Mouse (Mus musculus): Measurements from ENCODE around the gene Msrb3. TPM values are rescaled to one million over a fixed set of nuclear protein-coding genes. Genes with fewer than 3 reads are reported as not detected.

Gene Msrb3
- polyA plus RNA-seq, 1 experiment from 2014 or later, result 6.4 TPM

DNA sequence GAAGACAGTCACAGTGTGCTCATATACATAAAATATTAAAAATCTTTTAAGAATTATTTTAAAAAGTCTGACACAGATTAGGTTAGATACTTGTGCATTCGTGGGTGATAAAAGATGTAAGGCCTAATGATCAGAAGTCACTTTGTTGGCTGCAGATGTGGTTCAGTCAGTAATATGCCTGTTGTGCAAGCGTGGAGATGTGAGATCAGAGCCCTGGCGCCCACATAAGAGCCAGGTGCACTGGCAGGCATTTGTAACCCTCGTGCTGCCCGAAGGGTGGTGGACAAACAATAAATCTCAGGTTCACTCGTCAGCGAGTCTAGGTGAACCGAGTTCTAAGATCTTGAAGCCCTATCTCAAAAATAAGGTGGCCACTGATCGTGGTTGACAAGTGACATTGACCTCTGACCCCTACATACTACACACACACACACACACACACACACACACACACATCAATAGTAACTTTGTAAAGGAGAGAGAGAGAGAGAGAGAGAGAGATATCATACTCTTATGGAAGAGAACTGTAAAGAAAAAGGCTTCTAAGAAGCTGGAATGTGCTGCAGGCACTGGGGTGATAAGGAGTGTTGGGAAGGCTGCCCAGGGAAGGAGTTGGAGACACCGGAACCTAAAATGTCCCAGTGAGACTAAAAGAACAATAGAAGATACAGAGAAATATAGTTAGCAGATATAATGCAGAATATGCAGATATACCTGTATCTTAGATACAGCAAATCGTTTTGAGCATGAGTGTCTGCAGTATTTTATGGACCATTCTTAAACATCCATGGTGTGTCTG is 10.1 kb upstream of the Msrb3 start:
- ATAC-seq (replicated peaks; ENCODE audit: insufficient number of reproducible peaks, low FRiP score, low TSS enrichment, low read depth), result no peak
- 86% methylated on average over 11 of the region's 11 CpGs for WGBS

GRCm38 (mm10) chr10:120904676-120905075 is 5.8 kb upstream of the Msrb3 start:
- DNase-seq (ENCODE audit: low spot score) (no peak), ATAC-seq (replicated peaks; ENCODE audit: insufficient number of reproducible peaks, low FRiP score, low TSS enrichment, low read depth) (no peak)
- H3K4me1 ChIP-seq (ENCODE audit: control insufficient read depth, insufficient read depth, low read length), result no peaks in the 10 kb centered on the region
- H3K9me3 ChIP-seq (replicated peaks; ENCODE audit: control insufficient read depth, low read length), result peaks cover 3% of the 10 kb centered on the region; the same call in 1 of the 2 replicates
- no peaks in the 10 kb centered on the region for H3K36me3 ChIP-seq (replicated peaks; ENCODE audit: control insufficient read depth, insufficient read depth, low read depth, low read length)
- H3K27ac ChIP-seq (replicated peaks; ENCODE audit: low read depth, low read length), result no peak overlapping the region
- H3K4me2 ChIP-seq (ENCODE audit: low read depth, low read length), result no peak overlapping the region
- H3K4me3 ChIP-seq (ENCODE audit: low read depth, low read length), result no peak overlapping the region
- 90% methylated on average over 10 of the region's 10 CpGs for WGBS
- H3K27me3 ChIP-seq (ENCODE audit: control insufficient read depth, insufficient read depth, low read length), result no peaks in the 10 kb centered on the region
- H3K9ac ChIP-seq (replicated peaks; ENCODE audit: low read length), result no peak overlapping the region

More for the DNA sequence above, 10.1 kb upstream of the Msrb3 start:
- Histone ChIP-seq H3K9ac (replicated peaks; ENCODE audit: low read length) (no peak overlapping the region), H3K4me1 (ENCODE audit: control insufficient read depth, insufficient read depth, low read length) (no peaks in the 10 kb centered on the region), H3K27me3 (ENCODE audit: control insufficient read depth, insufficient read depth, low read length) (no peaks in the 10 kb centered on the region), H3K4me2 (ENCODE audit: low read depth, low read length) (no peak overlapping the region), H3K36me3 (replicated peaks; ENCODE audit: control insufficient read depth, insufficient read depth, low read depth, low read length) (no peaks in the 10 kb centered on the region), H3K9me3 (replicated peaks; ENCODE audit: control insufficient read depth, low read length) (peaks cover 3% of the 10 kb centered on the region; the same call in 1 of the 2 replicates), H3K4me3 (ENCODE audit: low read depth, low read length) (no peak overlapping the region), H3K27ac (replicated peaks; ENCODE audit: low read depth, low read length) (no peak overlapping the region)
- DNase-seq (ENCODE audit: low spot score), result no peak

DNA sequence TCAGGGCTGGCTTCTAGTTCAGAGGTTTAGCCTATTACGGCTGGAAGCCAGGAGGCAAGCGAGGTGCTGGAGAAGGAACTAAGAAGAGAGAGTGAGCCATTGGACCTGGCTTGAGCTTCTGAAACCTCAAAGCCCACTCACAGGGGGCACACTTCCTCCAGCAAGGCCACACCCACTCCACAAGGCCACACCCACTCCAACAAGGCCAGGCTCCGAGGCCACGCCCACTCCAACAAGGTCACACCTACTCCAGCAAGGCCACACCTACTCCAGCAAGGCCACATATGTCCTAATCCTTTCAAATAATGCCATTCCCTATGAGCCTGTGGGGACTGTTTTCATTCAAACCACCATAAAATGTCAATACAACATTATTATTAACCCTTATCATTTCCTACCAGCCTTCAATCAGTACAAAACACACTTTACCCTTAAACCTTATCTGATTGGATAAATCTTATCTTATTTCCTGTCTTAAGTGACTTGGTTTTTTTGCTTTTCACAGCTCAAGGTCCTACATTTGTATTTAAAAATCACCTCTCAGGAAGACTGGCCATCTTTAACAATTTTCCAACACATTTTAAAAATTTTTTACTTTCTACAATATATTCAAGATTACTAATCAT is 5.1 kb upstream of the Msrb3 start:
- WGBS, result 79% methylated on average over 4 of the region's 4 CpGs

DNA sequence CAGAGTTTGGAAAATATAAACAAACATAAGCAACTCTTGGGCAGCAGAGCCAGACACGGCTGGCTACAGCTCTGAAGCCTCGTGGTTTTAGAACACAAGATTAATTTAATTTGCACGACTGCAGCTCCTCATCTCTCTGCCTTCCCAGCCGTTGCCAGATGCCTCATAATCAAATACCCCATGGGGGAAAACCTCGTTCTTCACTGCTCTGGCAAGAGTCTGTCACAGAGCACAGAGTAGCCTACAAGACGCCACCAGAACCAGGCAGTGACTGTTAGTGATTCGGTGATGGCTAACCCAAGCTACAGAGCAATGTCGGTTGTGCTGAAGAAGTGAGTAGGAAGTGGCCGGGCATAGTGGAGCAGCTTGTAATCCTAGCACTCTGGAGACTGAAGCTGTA is 2.8 kb upstream of the Msrb3 start:
- H3K36me3 ChIP-seq (replicated peaks; ENCODE audit: control insufficient read depth, insufficient read depth, low read depth, low read length), result no peaks in the 10 kb centered on the region
- peaks cover 3% of the 10 kb centered on the region; the same call in 1 of the 2 replicates for H3K9me3 ChIP-seq (replicated peaks; ENCODE audit: control insufficient read depth, low read length)
- no peak overlapping the region for H3K4me2 ChIP-seq (ENCODE audit: low read depth, low read length)
- 60% methylated on average over 9 of the region's 9 CpGs for WGBS
- H3K4me1 ChIP-seq (ENCODE audit: control insufficient read depth, insufficient read depth, low read length), result no peaks in the 10 kb centered on the region
- H3K4me3 ChIP-seq (ENCODE audit: low read depth, low read length), result no peak overlapping the region
- no peak overlapping the region for H3K27ac ChIP-seq (replicated peaks; ENCODE audit: low read depth, low read length)
- no peaks in the 10 kb centered on the region for H3K27me3 ChIP-seq (ENCODE audit: control insufficient read depth, insufficient read depth, low read length)
- no peak overlapping the region for H3K9ac ChIP-seq (replicated peaks; ENCODE audit: low read length)
- ATAC-seq (replicated peaks; ENCODE audit: insufficient number of reproducible peaks, low FRiP score, low TSS enrichment, low read depth), result no peak
- DNase-seq (ENCODE audit: low spot score), result no peak

More for the DNA sequence above, 5.1 kb upstream of the Msrb3 start:
- Histone ChIP-seq H3K4me2 (ENCODE audit: low read depth, low read length) (no peak overlapping the region), H3K9me3 (replicated peaks; ENCODE audit: control insufficient read depth, low read length) (peaks cover 3% of the 10 kb centered on the region; the same call in 1 of the 2 replicates), H3K4me3 (ENCODE audit: low read depth, low read length) (no peak overlapping the region), H3K27ac (replicated peaks; ENCODE audit: low read depth, low read length) (no peak overlapping the region), H3K36me3 (replicated peaks; ENCODE audit: control insufficient read depth, insufficient read depth, low read depth, low read length) (no peaks in the 10 kb centered on the region), H3K4me1 (ENCODE audit: control insufficient read depth, insufficient read depth, low read length) (no peaks in the 10 kb centered on the region), H3K9ac (replicated peaks; ENCODE audit: low read length) (no peak overlapping the region), H3K27me3 (ENCODE audit: control insufficient read depth, insufficient read depth, low read length) (no peaks in the 10 kb centered on the region)
- no peak for ATAC-seq (replicated peaks; ENCODE audit: insufficient number of reproducible peaks, low FRiP score, low TSS enrichment, low read depth)
- DNase-seq (ENCODE audit: low spot score), result no peak

DNA sequence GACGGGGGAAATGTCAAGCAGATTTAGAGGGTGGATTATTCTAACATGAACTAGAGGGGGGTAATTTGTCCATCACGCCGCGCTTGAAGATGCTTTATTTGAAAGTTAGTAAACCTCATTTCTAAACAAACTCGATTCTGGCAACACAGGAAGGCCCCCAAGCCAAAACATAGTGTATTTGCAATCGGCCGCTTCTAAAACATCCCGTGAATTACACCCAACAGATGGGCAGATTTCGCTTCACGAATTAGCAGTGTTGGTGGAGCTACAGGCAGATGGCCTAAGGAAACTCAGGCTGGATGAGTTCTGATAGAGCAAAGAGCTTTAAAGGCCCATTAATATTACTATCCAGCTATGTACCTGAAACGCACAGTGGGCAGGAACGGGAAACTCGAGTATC is 1.2 kb upstream of the Msrb3 start:
- H3K9me3 ChIP-seq (replicated peaks; ENCODE audit: control insufficient read depth, low read length), result no peaks in the 10 kb centered on the region
- H3K4me2 ChIP-seq (ENCODE audit: low read depth, low read length), result no peak overlapping the region
- no peak overlapping the region for H3K4me3 ChIP-seq (ENCODE audit: low read depth, low read length)
- DNase-seq (ENCODE audit: low spot score) (no peak), ATAC-seq (replicated peaks; ENCODE audit: insufficient number of reproducible peaks, low FRiP score, low TSS enrichment, low read depth) (no peak)
- no peaks in the 10 kb centered on the region for H3K36me3 ChIP-seq (replicated peaks; ENCODE audit: control insufficient read depth, insufficient read depth, low read depth, low read length)
- H3K27me3 ChIP-seq (ENCODE audit: control insufficient read depth, insufficient read depth, low read length), result no peaks in the 10 kb centered on the region
- H3K27ac ChIP-seq (replicated peaks; ENCODE audit: low read depth, low read length), result no peak overlapping the region
- H3K4me1 ChIP-seq (ENCODE audit: control insufficient read depth, insufficient read depth, low read length), result no peaks in the 10 kb centered on the region
- WGBS, result 63% methylated on average over 13 of the region's 13 CpGs
- H3K9ac ChIP-seq (replicated peaks; ENCODE audit: low read length), result no peak overlapping the region

- peak; percentile 41 for ATAC-seq (replicated peaks; ENCODE audit: insufficient number of reproducible peaks, low FRiP score, low TSS enrichment, low read depth)
- H3K27me3 ChIP-seq (ENCODE audit: control insufficient read depth, insufficient read depth, low read length), result no peaks in the 10 kb centered on the region
Measured at GRCm38 (mm10) chr10:120898357-120898756, 544 bp downstream of the Msrb3 start.

DNA sequence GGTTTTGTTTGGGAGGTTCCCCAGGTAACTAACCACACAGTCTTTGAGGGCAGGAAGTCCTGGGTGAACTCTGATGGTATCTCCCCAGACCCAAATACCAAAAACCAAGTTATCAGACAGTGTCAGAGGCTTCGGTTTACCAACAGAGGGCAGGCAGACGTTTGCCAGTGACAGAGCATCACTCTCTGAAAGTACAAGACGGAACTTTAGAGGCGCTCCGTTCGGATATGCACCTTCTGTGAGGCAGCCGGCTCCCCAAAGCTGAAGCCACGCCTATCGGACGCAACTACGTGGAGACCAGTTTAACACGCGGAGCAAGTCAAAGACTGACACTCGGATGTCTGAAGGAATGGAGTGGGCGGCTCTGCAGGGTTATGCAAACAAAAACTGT is 3.0 kb downstream of the Msrb3 start:
- ATAC-seq (replicated peaks; ENCODE audit: insufficient number of reproducible peaks, low FRiP score, low TSS enrichment, low read depth) (no peak), DNase-seq (ENCODE audit: low spot score) (no peak)
- Histone ChIP-seq H3K4me3 (ENCODE audit: low read depth, low read length) (no peak overlapping the region), H3K9me3 (replicated peaks; ENCODE audit: control insufficient read depth, low read length) (no peaks in the 10 kb centered on the region), H3K27ac (replicated peaks; ENCODE audit: low read depth, low read length) (no peak overlapping the region), H3K4me1 (ENCODE audit: control insufficient read depth, insufficient read depth, low read length) (no peaks in the 10 kb centered on the region), H3K4me2 (ENCODE audit: low read depth, low read length) (no peak overlapping the region), H3K9ac (replicated peaks; ENCODE audit: low read length) (no peak overlapping the region), H3K27me3 (ENCODE audit: control insufficient read depth, insufficient read depth, low read length) (no peaks in the 10 kb centered on the region), H3K36me3 (replicated peaks; ENCODE audit: control insufficient read depth, insufficient read depth, low read depth, low read length) (no peaks in the 10 kb centered on the region)
- 26% methylated on average over 15 of the region's 15 CpGs for WGBS

More at GRCm38 (mm10) chr10:120898357-120898756, 544 bp downstream of the Msrb3 start:
- Histone ChIP-seq H3K9me3 (replicated peaks; ENCODE audit: control insufficient read depth, low read length) (no peaks in the 10 kb centered on the region), H3K4me2 (ENCODE audit: low read depth, low read length) (peak overlapping the region; percentile 97), H3K27ac (replicated peaks; ENCODE audit: low read depth, low read length) (no peak overlapping the region; the same call in 1 of the 2 replicates), H3K9ac (replicated peaks; ENCODE audit: low read length) (peak overlapping the region; percentile 73), H3K36me3 (replicated peaks; ENCODE audit: control insufficient read depth, insufficient read depth, low read depth, low read length) (no peaks in the 10 kb centered on the region), H3K4me1 (ENCODE audit: control insufficient read depth, insufficient read depth, low read length) (no peaks in the 10 kb centered on the region), H3K4me3 (ENCODE audit: low read depth, low read length) (peak overlapping the region; percentile 65)
- DNase-seq (ENCODE audit: low spot score), result peak; percentile 53
- WGBS, result under 1% methylated on average over 48 of the region's 49 CpGs
